Mouse (Mus musculus): ENCODE results near the gene Prkcz. TPM values are rescaled to one million over a fixed set of nuclear protein-coding genes. Genes with fewer than 3 reads are reported as not detected.

Gene Prkcz
- total and polyA plus RNA-seq, 3 experiments = 0.16 to 11.8 (median 1.6) TPM

DNA sequence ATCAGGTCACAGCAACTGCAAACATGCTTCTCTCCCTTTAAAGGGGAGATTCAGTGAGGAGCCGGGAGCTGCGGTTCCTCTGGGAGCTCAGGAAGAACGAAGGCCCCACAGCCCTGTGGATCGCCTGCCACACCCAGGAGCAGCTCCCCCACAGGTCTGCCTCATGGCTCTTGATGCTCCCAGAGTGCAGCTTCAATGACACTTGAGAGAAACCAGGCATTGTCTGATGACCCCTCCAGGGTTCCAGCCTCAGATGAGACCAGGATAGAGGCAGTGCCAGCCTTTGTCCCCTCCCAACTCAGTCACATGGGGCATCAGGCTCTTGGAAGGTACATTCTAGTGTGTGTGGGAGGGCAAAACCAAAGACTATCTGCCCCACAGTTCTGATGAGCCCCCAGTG is 59.2 kb downstream of the Prkcz start:
- H3K27ac ChIP-seq (ENCODE audit: insufficient read depth, low read depth) = no peak overlapping the region
- H3K4me1 ChIP-seq (ENCODE audit: control insufficient read depth in 1 of 2, insufficient read depth in 2 of 2) = peaks cover 19 to 32% of the 10 kb centered on the region in 2 experiments
- dilution Hi-C loops (cut with MboI; ENCODE audit: extremely low pct_ligation_motif_present, extremely low pct_unique_long_range_greater_than_20kb, low sequenced_read_pairs) = no loop called here
- no peak overlapping the region for H3K4me3 ChIP-seq (replicated peaks in 1 of 3; ENCODE audit: low read depth in 2 of 3, low read length in 2 of 3, poor library complexity in 1 of 3)
- H3K79me2 ChIP-seq (replicated peaks; ENCODE audit: control insufficient read depth, extremely low read depth, insufficient read depth, poor library complexity, severe bottlenecking) = no peaks in the 10 kb centered on the region
- no peak for DNase-seq (ENCODE audit: extremely low read depth)
- no peaks in the 10 kb centered on the region for H3K9me3 ChIP-seq (replicated peaks; ENCODE audit: low read length)
- in situ Hi-C loops (cut with MboI; ENCODE audit: low pct_ligation_motif_present, low pct_unique_long_range_greater_than_20kb, low sequenced_read_pairs) = no loop called here
- peaks cover 16% of the 10 kb centered on the region for H3K27me3 ChIP-seq (replicated peaks)
- H3K4me2 ChIP-seq (ENCODE audit: insufficient read depth, low read depth, poor library complexity, severe bottlenecking) = no peak overlapping the region
- H3K36me3 ChIP-seq (replicated peaks in 1 of 2; ENCODE audit: control insufficient read depth in 1 of 2, insufficient read depth in 1 of 2, low read length in 1 of 2) = no peaks in the 10 kb centered on the region
- TF ChIP-seq JUN (IDR thresholded peaks at IDR 0.05; ENCODE audit: insufficient read depth, low read depth, low read length) (no peak), GABPA (IDR thresholded peaks at IDR 0.05; ENCODE audit: insufficient replicate concordance, low read depth, low read length) (no peak), SMC3 (IDR thresholded peaks at IDR 0.05; ENCODE audit: low read depth, low read length) (no peak)
- no peak overlapping the region for H3K9ac ChIP-seq (ENCODE audit: insufficient read depth, low read depth)

GRCm38 (mm10) chr4:155301098-155301447 is 60.1 kb downstream of the Prkcz start:
- no peak for DNase-seq (ENCODE audit: extremely low read depth)
- Histone ChIP-seq H3K4me3 (replicated peaks in 1 of 3; ENCODE audit: low read depth in 2 of 3, low read length in 2 of 3, poor library complexity in 1 of 3) (no peak overlapping the region), H3K9me3 (replicated peaks; ENCODE audit: low read length) (no peaks in the 10 kb centered on the region), H3K27me3 (replicated peaks) (peaks cover 20% of the 10 kb centered on the region), H3K27ac (ENCODE audit: insufficient read depth, low read depth) (no peak overlapping the region), H3K4me1 (ENCODE audit: control insufficient read depth in 1 of 2, insufficient read depth in 2 of 2) (peaks cover 11 to 23% of the 10 kb centered on the region in 2 experiments), H3K4me2 (ENCODE audit: insufficient read depth, low read depth, poor library complexity, severe bottlenecking) (no peak overlapping the region), H3K79me2 (replicated peaks; ENCODE audit: control insufficient read depth, extremely low read depth, insufficient read depth, poor library complexity, severe bottlenecking) (no peaks in the 10 kb centered on the region), H3K9ac (ENCODE audit: insufficient read depth, low read depth) (no peak overlapping the region), H3K36me3 (replicated peaks in 1 of 2; ENCODE audit: control insufficient read depth in 1 of 2, insufficient read depth in 1 of 2, low read length in 1 of 2) (no peaks in the 10 kb centered on the region)
- no peak for TF ChIP-seq JUND (conservative IDR thresholded peaks at IDR 0.05; ENCODE audit: low read depth, low read length)
- no peak for TF ChIP-seq SIN3A (IDR thresholded peaks at IDR 0.05; ENCODE audit: low read length)
- no peak for TF ChIP-seq ELF1 (IDR thresholded peaks at IDR 0.05; ENCODE audit: low read depth, low read length)
- no peak for TF ChIP-seq ETS1 (conservative IDR thresholded peaks at IDR 0.05; ENCODE audit: low read depth, low read length)
- no peak for TF ChIP-seq NRF1 (IDR thresholded peaks at IDR 0.05; ENCODE audit: low read depth, low read length)
- no peak for TF ChIP-seq ZKSCAN1 (IDR thresholded peaks at IDR 0.05; ENCODE audit: borderline replicate concordance, low read depth, low read length)
- no peak for TF ChIP-seq ZC3H11A (IDR thresholded peaks at IDR 0.05; ENCODE audit: low read depth, low read length)
- no peak for TF ChIP-seq PAX5 (IDR thresholded peaks at IDR 0.05; ENCODE audit: low read length)
- no peak for TF ChIP-seq CHD1 (IDR thresholded peaks at IDR 0.05; ENCODE audit: low read depth, low read length)
- TF ChIP-seq USF2 (conservative IDR thresholded peaks at IDR 0.05; ENCODE audit: low read depth, low read length) = no peak
- TF ChIP-seq GABPA (IDR thresholded peaks at IDR 0.05; ENCODE audit: insufficient replicate concordance, low read depth, low read length) = no peak
- TF ChIP-seq NELFE (IDR thresholded peaks at IDR 0.05; ENCODE audit: low read depth, low read length) = no peak
- no peak for TF ChIP-seq HCFC1 (IDR thresholded peaks at IDR 0.05; ENCODE audit: low read depth, low read length)
- no peak for TF ChIP-seq TBP (conservative IDR thresholded peaks at IDR 0.05; ENCODE audit: low read depth, low read length)
- no peak for TF ChIP-seq MAX (IDR thresholded peaks at IDR 0.05; ENCODE audit: low read length)
- TF ChIP-seq EP300 (IDR thresholded peaks at IDR 0.05; ENCODE audit: low read length) = no peak
- TF ChIP-seq MAFK (IDR thresholded peaks at IDR 0.05; ENCODE audit: insufficient replicate concordance, low read length) = no peak
- TF ChIP-seq MEF2A (IDR thresholded peaks at IDR 0.05; ENCODE audit: borderline replicate concordance, low read depth, low read length) = no peak
- no peak for TF ChIP-seq USF1 (IDR thresholded peaks at IDR 0.05; ENCODE audit: low read depth, low read length)
- no peak for TF ChIP-seq CTCF (conservative IDR thresholded peaks at IDR 0.05 in 1 of 2, IDR thresholded peaks at IDR 0.05 in 1 of 2; ENCODE audit: low read depth in 2 of 2, low read length in 2 of 2)
- dilution Hi-C loops (cut with MboI; ENCODE audit: extremely low pct_ligation_motif_present, extremely low pct_unique_long_range_greater_than_20kb, low sequenced_read_pairs) (no loop called here), in situ Hi-C loops (cut with MboI; ENCODE audit: low pct_ligation_motif_present, low pct_unique_long_range_greater_than_20kb, low sequenced_read_pairs) (no loop called here)
